35 mouse cellular contexts compared by ENCODE assay signal in genomic region chr13:93358522-93358921, GRCm38 (mm10).
"Had no signal": no experiment of that assay in that cellular context is flagged by ENCODE, and none has a peak within 500 bp of the region (broad histone marks: within the 10 kb centered on the region; RNA-seq: fewer than 3 reads in every experiment).

No protein-coding gene starts in this region.

- H3K27ac ChIP-seq: heart, embryonic 10.5 days; heart, embryonic 13.5 days; heart, embryonic 15.5 days; hindbrain, embryonic 10.5 days; hindbrain, embryonic 12.5 days; hindbrain, embryonic 13.5 days; hindbrain, embryonic 14.5 days; hindbrain, embryonic 15.5 days; hindbrain, postnatal 0 days; intestine, embryonic 15.5 days; kidney, embryonic 15.5 days; kidney, postnatal 0 days; layer of hippocampus, adult 2 months had no signal

- H3K36me3 ChIP-seq: heart, embryonic 15.5 days; hindbrain, embryonic 12.5 days; hindbrain, embryonic 13.5 days; intestine, embryonic 15.5 days; kidney, embryonic 15.5 days had no signal

- H3K9ac ChIP-seq: heart, embryonic 12.5 days; heart, embryonic 13.5 days; heart, embryonic 15.5 days; hindbrain, embryonic 12.5 days; hindbrain, embryonic 13.5 days; hindbrain, embryonic 14.5 days; hindbrain, embryonic 15.5 days; intestine, embryonic 15.5 days; kidney, embryonic 15.5 days had no signal

- H3K4me1 ChIP-seq: heart, embryonic 10.5 days; heart, embryonic 12.5 days; heart, embryonic 13.5 days; heart, embryonic 15.5 days; hindbrain, embryonic 10.5 days; hindbrain, embryonic 12.5 days; hindbrain, embryonic 15.5 days; intestine, embryonic 15.5 days had no signal

- ATAC-seq: hindbrain, embryonic 16.5 days; hindbrain, postnatal 0 days; inflammation-experienced regulatory T-cells, adult 6 months; intestine, embryonic 15.5 days; intestine, embryonic 16.5 days; intestine, postnatal 0 days had no signal

- DNase-seq: heart, postnatal 10 days; heart, postnatal 14 days; heart, postnatal 36 days; heart, postnatal 4 days; kidney, adult 11 months; kidney, adult 18-20 months; kidney, adult 2 months; kidney, adult 8-10 months; kidney, adult 9 months; kidney, postnatal 10 days; kidney, postnatal 14 days; kidney, postnatal 25 days; kidney, postnatal 36 days; kidney, postnatal 4 days; layer of hippocampus, adult 9-11 months; layer of hippocampus, postnatal 36 days had no signal

- H3K9me3 ChIP-seq: heart, embryonic 10.5 days; heart, embryonic 12.5 days; heart, embryonic 13.5 days; heart, embryonic 15.5 days; hindbrain, embryonic 10.5 days; hindbrain, embryonic 12.5 days; hindbrain, embryonic 13.5 days; hindbrain, embryonic 15.5 days; intestine, embryonic 15.5 days; kidney, embryonic 15.5 days had no signal

- H3K4me2 ChIP-seq: heart, embryonic 11.5 days; heart, embryonic 12.5 days; heart, embryonic 13.5 days; heart, embryonic 15.5 days; hindbrain, embryonic 12.5 days; hindbrain, embryonic 13.5 days; hindbrain, embryonic 14.5 days; hindbrain, embryonic 15.5 days; intestine, embryonic 15.5 days; kidney, embryonic 15.5 days had no signal

- H3K4me3 ChIP-seq: heart, embryonic 10.5 days; heart, embryonic 12.5 days; heart, embryonic 13.5 days; heart, embryonic 15.5 days; hindbrain, embryonic 10.5 days; hindbrain, embryonic 12.5 days; hindbrain, embryonic 13.5 days; hindbrain, embryonic 15.5 days; intestine, embryonic 15.5 days; kidney, embryonic 15.5 days; layer of hippocampus, adult 2 months had no signal

- H3K27me3 ChIP-seq: heart, embryonic 12.5 days; heart, embryonic 13.5 days; heart, embryonic 15.5 days; hindbrain, embryonic 12.5 days; hindbrain, embryonic 13.5 days; hindbrain, embryonic 15.5 days; intestine, embryonic 15.5 days; kidney, embryonic 15.5 days had no signal
